Mouse (Mus musculus) neural tube, embryonic 12.5 days (tissue): Measurements from ENCODE around the gene Atp2a2. TPM values are rescaled to one million over a fixed set of nuclear protein-coding genes. Genes with fewer than 3 reads are reported as not detected.

ENCODE experiments used
- ATAC-seq: fragments of 200-750 bp; cut with Nextera tagmentation; 2 replicates; pipeline ENCODE4 v1.8.0; 2017; ENCODE audit warnings: low read depth, mild to moderate bottlenecking, moderate TSS enrichment, moderate library complexity; ENCODE audit not compliant: low FRiP score
- H3K27ac ChIP-seq: fragments of 300-500 bp; sonication (generic); 2 replicates; pipeline ENCODE4 v1.5.1; 2016
- H3K27me3 ChIP-seq: fragments of 300-500 bp; sonication (generic); replicated peaks from 2 replicates; pipeline ENCODE4 v1.6.1; 2016; ENCODE audit warnings: mild to moderate bottlenecking
- H3K36me3 ChIP-seq: fragments of 300-500 bp; sonication (generic); 2 replicates; pipeline ENCODE4 v1.6.1; 2016; ENCODE audit warnings: mild to moderate bottlenecking
- H3K4me1 ChIP-seq: fragments of 300-500 bp; sonication (generic); 2 replicates; pipeline ENCODE4 v1.6.1; 2016
- H3K4me2 ChIP-seq: fragments of 300-500 bp; sonication (generic); replicated peaks from 2 replicates; pipeline ENCODE4 v1.6.1; 2016; ENCODE audit warnings: mild to moderate bottlenecking
- H3K4me3 ChIP-seq: fragments of 300-500 bp; sonication (generic); 2 replicates; pipeline ENCODE4 v1.5.1; 2016
- H3K9ac ChIP-seq: fragments of 300-500 bp; sonication (generic); 2 replicates; pipeline ENCODE4 v1.6.1; 2016; ENCODE audit warnings: mild to moderate bottlenecking
- H3K9me3 ChIP-seq: fragments of 300-500 bp; sonication (generic); 2 replicates; pipeline ENCODE4 v1.6.1; 2016; ENCODE audit warnings: mild to moderate bottlenecking
- WGBS: fragments of 180-500 bp; shearing (Covaris S2); methylation state at CpG from one replicate; pipeline ENCODE4 v1.1.7; 2016; 5-methylcytosine and 5-hydroxymethylcytosine counted together
- polyA plus RNA-seq: library from polyadenylated mRNA; unstranded; fragments of >200 nt; fragmentation: Nextera tagmentation; extraction: Ambion mirVana; gene quantifications from 2 replicates; pipeline ENCODE4 v1.2.1, GENCODE M21; 2016

The Atp2a2 gene
- polyA plus RNA-seq, 1 experiment from 2014 or later = 76.1 TPM

GRCm38 (mm10) chr5:122528591-122528990 lies 26.6 kb upstream of the Atp2a2 start:
- peaks cover 3% of the 10 kb centered on the region; the same call in 1 of the 2 replicates for H3K36me3 ChIP-seq
- H3K4me2 ChIP-seq = no peak overlapping the region
- 76% methylated on average over 3 of the region's 3 CpGs for WGBS
- H3K4me1 ChIP-seq = peaks cover 4% of the 10 kb centered on the region; the same call in 1 of the 2 replicates
- no peak for ATAC-seq
- no peak overlapping the region for H3K9ac ChIP-seq
- H3K27ac ChIP-seq = no peak overlapping the region
- H3K9me3 ChIP-seq = no peaks in the 10 kb centered on the region
- H3K4me3 ChIP-seq = no peak overlapping the region
- H3K27me3 ChIP-seq = no peaks in the 10 kb centered on the region

GRCm38 (mm10) chr5:122527761-122528160 lies 25.7 kb upstream of the Atp2a2 start:
- Histone ChIP-seq H3K9ac (no peak overlapping the region), H3K9me3 (no peaks in the 10 kb centered on the region), H3K27me3 (no peaks in the 10 kb centered on the region), H3K4me1 (peaks cover 4% of the 10 kb centered on the region; the same call in 1 of the 2 replicates), H3K36me3 (peaks cover 3% of the 10 kb centered on the region; the same call in 1 of the 2 replicates), H3K4me3 (no peak overlapping the region), H3K4me2 (no peak overlapping the region), H3K27ac (no peak overlapping the region)
- 70% methylated on average over 11 of the region's 11 CpGs for WGBS
- ATAC-seq = no peak

GRCm38 (mm10) chr5:122526878-122527730 lies 25.1 kb upstream of the Atp2a2 start:
- H3K4me2 ChIP-seq = no peak overlapping the region
- no peaks in the 10 kb centered on the region for H3K27me3 ChIP-seq
- no peak overlapping the region for H3K4me3 ChIP-seq
- H3K27ac ChIP-seq = no peak overlapping the region
- peaks cover 4% of the 10 kb centered on the region; the same call in 1 of the 2 replicates for H3K4me1 ChIP-seq
- H3K9me3 ChIP-seq = no peaks in the 10 kb centered on the region
- no peak overlapping the region for H3K9ac ChIP-seq
- no peak for ATAC-seq
- H3K36me3 ChIP-seq = peaks cover 3% of the 10 kb centered on the region; the same call in 1 of the 2 replicates
- WGBS = 72% methylated on average over 15 of the region's 15 CpGs

DNA sequence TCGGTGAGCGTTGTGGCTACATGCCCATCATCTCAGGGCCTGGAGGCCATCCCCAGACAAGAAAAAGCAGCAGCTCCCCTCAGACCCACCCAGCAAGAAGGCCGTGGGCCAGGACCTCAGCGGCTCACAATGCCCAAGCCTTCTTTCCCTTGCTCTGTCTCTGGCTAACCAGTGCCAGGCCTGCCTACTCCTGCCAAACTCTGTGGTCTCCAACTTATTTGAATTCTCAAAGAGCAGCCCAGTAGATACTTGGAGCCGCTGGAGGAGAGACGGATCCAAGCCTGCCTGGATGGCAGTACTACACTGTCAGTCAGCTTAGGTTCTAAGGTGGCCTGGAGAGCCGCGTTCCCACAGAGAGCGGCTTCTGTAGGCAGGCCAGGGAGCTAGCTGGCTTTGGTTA lies 24.4 kb upstream of the Atp2a2 start:
- H3K27me3 ChIP-seq = no peaks in the 10 kb centered on the region
- peaks cover 3% of the 10 kb centered on the region; the same call in 1 of the 2 replicates for H3K36me3 ChIP-seq
- WGBS = 96% methylated on average over 9 of the region's 9 CpGs
- H3K4me3 ChIP-seq = no peak overlapping the region
- H3K4me2 ChIP-seq = no peak overlapping the region
- no peaks in the 10 kb centered on the region for H3K9me3 ChIP-seq
- no peak for ATAC-seq
- H3K4me1 ChIP-seq = peaks cover 4% of the 10 kb centered on the region; the same call in 1 of the 2 replicates
- no peak overlapping the region for H3K27ac ChIP-seq
- H3K9ac ChIP-seq = no peak overlapping the region

DNA sequence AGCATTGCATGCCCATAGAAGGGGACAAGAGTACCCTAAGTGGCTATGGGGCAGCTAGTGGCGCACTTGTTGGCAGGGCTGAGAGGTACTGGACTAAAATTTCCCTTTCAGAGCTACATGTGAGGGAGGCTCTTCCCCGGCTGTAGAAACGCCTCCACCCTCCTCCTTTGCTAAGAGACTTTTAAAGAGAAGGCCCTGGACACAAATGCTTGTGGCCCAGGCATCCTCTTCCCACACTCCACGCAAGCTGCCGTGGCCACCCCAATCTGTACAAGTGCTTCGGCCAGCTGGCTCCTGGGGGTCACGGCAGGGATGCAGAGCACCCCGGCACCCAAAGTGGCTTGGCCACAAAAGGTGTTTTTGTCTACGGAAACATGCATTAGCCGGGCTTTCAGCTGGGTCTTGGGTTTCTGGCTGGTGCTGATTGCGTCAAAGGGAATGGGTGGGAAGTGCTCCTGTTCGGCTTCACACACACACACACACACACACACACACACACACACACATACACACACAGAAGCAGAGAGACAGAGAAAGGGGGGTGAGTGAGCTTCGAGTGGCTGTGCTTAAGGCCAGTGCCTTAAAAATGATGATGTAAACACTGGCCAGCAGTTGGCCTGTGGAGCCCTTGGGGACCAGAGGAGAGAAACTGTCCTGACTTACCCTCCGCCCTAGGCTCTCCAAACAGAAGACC lies 23.4 kb upstream of the Atp2a2 start:
- Histone ChIP-seq H3K4me1 (peaks cover 4% of the 10 kb centered on the region; the same call in 1 of the 2 replicates), H3K9ac (no peak overlapping the region), H3K27ac (no peak overlapping the region), H3K36me3 (peaks cover 3% of the 10 kb centered on the region; the same call in 1 of the 2 replicates), H3K4me3 (no peak overlapping the region), H3K27me3 (no peaks in the 10 kb centered on the region), H3K4me2 (no peak overlapping the region), H3K9me3 (no peaks in the 10 kb centered on the region)
- no peak for ATAC-seq
- 81% methylated on average over 14 of the region's 14 CpGs for WGBS

DNA sequence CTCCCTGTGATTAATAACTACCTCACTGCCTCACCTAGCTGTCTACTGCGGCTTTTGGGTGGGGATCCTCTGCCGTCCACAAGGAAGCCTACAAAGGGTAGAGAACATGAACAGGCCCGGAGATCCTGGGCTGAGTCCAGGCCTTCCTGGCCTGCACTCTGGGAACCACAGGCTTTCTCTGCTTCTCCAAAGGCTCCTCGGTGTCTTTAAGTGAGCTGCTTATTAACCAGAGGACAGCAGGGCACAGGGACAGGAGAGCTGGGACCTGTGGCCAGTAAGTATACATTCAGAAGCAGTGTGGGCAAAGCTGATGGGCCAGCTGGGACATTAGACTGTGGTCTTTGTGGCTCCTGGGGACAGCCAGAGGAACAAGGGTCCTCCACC lies 22.8 kb upstream of the Atp2a2 start:
- H3K36me3 ChIP-seq = peaks cover 3% of the 10 kb centered on the region; the same call in 1 of the 2 replicates
- H3K4me2 ChIP-seq = no peak overlapping the region
- H3K9ac ChIP-seq = no peak overlapping the region
- H3K4me3 ChIP-seq = no peak overlapping the region
- peaks cover 4% of the 10 kb centered on the region; the same call in 1 of the 2 replicates for H3K4me1 ChIP-seq
- 84% methylated on average over 4 of the region's 4 CpGs for WGBS
- no peak for ATAC-seq
- H3K27ac ChIP-seq = no peak overlapping the region
- H3K9me3 ChIP-seq = no peaks in the 10 kb centered on the region
- no peaks in the 10 kb centered on the region for H3K27me3 ChIP-seq

DNA sequence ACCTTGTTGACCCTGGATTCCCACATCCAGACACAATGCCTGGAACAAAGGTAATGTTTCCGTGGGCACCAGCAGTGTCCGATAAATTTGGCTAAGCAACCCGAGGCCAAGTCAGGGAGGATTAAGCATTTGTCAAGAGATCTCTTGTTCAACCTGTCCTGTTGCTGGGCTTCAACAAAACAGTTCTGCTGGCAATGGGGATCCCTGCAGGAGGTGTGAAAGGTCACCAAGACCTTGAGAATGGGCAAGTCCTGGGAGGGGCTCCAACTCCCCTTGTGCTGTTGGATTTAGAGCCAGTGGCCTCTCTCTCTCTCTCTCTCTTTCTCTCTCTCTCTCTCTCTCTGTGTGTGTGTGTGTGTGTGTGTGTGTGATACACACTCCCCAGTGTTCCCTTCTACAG lies 22.2 kb upstream of the Atp2a2 start:
- Histone ChIP-seq H3K9ac (no peak overlapping the region), H3K4me3 (no peak overlapping the region), H3K4me1 (peaks cover 2% of the 10 kb centered on the region; the same call in 1 of the 2 replicates), H3K4me2 (no peak overlapping the region), H3K27me3 (no peaks in the 10 kb centered on the region), H3K36me3 (peaks cover 3% of the 10 kb centered on the region; the same call in 1 of the 2 replicates), H3K27ac (no peak overlapping the region), H3K9me3 (no peaks in the 10 kb centered on the region)
- 77% methylated on average over 3 of the region's 3 CpGs for WGBS
- no peak for ATAC-seq

DNA sequence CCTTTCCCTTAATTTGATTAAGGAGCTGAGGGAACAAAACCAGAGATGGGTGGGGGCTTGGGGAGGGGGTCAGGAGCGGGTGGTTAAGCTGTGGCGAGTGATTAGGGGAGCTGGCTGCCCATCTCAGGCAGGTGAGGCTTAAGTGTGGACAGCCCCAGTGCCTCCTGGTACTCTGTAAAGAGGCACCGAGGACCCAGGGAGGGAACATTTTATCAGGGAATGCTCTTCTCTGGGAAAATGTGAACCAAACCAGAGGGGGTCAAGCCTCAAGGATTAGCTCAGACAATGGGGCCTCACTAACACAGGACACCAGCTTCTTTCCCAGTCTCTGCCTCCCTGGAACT lies 19.1 kb upstream of the Atp2a2 start:
- no peaks in the 10 kb centered on the region for H3K36me3 ChIP-seq
- WGBS = 80% methylated on average over 3 of the region's 3 CpGs
- H3K9me3 ChIP-seq = no peaks in the 10 kb centered on the region
- H3K27me3 ChIP-seq = no peaks in the 10 kb centered on the region
- ATAC-seq = no peak
- H3K4me1 ChIP-seq = peaks cover 10% of the 10 kb centered on the region; the same call in 1 of the 2 replicates
- no peak overlapping the region for H3K9ac ChIP-seq
- H3K4me3 ChIP-seq = no peak overlapping the region
- no peak overlapping the region for H3K27ac ChIP-seq
- no peak overlapping the region for H3K4me2 ChIP-seq

DNA sequence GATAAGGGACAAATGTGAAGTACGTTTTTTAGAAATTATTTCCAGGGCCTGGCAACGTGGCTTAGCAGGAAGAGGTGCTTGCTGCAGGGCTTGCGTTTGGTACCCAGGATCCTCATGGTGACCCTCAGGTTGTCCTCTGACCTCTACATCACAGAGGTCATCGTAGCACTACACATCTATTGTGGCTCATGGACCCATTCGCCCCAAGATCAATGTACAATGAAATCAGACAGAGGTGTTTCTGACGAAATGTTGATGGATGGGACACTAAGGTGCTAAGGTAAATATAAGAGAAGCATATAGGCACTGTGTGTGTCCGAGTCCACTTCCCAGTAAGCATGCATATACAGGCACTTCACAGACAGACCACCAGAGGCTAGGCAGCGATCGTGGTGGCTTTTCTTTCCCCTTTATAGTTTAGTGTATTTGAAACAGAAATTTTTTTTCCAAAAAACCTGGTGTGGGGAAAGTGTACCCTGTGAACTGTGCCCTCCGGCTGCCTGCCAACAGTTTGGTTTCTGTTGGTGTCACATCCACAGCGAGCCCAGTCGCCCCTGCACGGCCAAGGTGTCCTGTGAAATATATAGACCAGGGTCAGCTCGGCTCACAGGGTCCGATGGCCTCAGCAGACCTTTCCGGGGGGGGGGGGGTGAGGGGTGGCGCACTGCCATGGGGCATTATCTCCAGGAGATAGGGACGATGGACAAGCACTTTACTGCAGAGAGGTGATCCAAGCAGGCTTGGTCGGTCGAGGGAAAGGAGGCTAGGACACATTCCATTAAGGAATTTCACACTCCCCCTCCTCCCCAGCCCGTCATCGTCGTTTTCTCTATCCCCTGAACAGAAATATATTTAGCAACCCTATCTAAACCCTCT lies 18.5 kb upstream of the Atp2a2 start:
- ATAC-seq = no peak

DNA sequence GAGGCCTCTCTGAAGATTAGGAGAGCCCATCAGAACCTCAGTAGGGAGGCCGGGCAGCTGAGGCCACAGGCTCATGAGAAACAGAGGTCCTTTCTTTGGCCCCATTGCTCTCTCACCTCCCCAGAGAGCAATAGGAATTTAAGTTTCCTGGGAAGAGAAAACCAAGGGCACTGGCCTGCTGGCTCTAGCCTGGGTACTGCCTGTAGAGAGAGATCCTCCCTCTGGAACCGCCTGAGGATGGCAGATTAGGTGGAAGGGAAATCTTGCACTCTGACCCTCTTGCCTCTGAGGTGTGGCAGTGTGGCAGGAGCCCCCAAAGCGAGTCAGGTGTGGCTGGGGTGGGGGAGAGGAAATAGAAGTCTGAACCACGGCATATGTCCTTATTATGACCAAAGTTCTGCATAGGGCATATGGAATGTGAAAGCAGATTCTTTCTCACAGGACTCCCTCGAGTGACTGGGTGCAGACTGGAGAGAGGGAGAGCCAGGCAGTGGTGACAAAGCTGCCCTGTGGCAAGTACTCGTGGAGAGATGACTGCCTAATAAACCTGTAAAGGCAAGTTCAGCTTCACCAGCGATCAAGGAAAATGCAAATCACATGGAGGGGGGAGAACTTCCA lies 17.1 kb upstream of the Atp2a2 start:
- H3K27ac ChIP-seq = no peak overlapping the region
- no peaks in the 10 kb centered on the region for H3K9me3 ChIP-seq
- no peak overlapping the region for H3K4me3 ChIP-seq
- WGBS = 55% methylated on average over 7 of the region's 7 CpGs
- no peak overlapping the region for H3K4me2 ChIP-seq
- no peak overlapping the region for H3K9ac ChIP-seq
- H3K4me1 ChIP-seq = peaks cover 11% of the 10 kb centered on the region
- ATAC-seq = no peak
- H3K36me3 ChIP-seq = no peaks in the 10 kb centered on the region
- H3K27me3 ChIP-seq = no peaks in the 10 kb centered on the region

More for the DNA sequence above, 18.5 kb upstream of the Atp2a2 start:
- 72% methylated on average over 23 of the region's 23 CpGs for WGBS
- Histone ChIP-seq H3K36me3 (no peaks in the 10 kb centered on the region), H3K4me1 (peaks cover 10% of the 10 kb centered on the region; the same call in 1 of the 2 replicates), H3K9ac (no peak overlapping the region), H3K9me3 (no peaks in the 10 kb centered on the region), H3K27ac (no peak overlapping the region), H3K4me3 (no peak overlapping the region), H3K27me3 (no peaks in the 10 kb centered on the region), H3K4me2 (no peak overlapping the region)

- peaks cover 18% of the 10 kb centered on the region for H3K4me1 ChIP-seq
- ATAC-seq = no peak
- H3K9ac ChIP-seq = no peak overlapping the region
- no peak overlapping the region for H3K4me2 ChIP-seq
- WGBS = 19% methylated on average over 8 of the region's 8 CpGs
- H3K9me3 ChIP-seq = no peaks in the 10 kb centered on the region
- no peaks in the 10 kb centered on the region for H3K36me3 ChIP-seq
- H3K4me3 ChIP-seq = no peak overlapping the region
- no peak overlapping the region for H3K27ac ChIP-seq
- no peaks in the 10 kb centered on the region for H3K27me3 ChIP-seq
These were observed 16.2 kb upstream of the Atp2a2 start for GRCm38 (mm10) chr5:122518247-122518646.
